ENCODE assay signal across 8 mouse cellular contexts in the genomic region with DNA sequence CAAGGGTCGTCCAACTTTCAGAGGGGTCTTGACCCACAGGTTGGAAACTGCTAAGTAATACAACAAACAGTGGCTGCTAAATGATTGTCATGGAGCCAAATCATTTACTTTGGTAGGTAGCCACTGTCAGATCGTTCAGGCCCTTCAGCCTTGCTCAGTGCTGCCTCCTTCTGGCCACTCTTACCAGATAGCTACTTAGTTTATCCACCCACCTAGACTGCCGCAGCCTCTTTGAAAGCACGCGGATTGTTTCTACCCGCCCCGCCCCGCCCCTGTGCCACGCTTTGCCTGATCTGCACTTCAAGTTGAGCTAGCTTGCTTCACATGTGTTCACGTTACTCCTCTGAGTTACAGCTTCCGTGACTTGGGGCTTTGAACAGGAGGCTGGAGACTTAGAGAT. TPM values are rescaled to one million over a fixed set of nuclear protein-coding genes. Genes with fewer than 3 reads are reported as not detected.
DNase-seq lines count a peak whose midpoint lies in the region; ATAC-seq lines count a peak whose summit lies in the region.

No protein-coding gene starts in this region.

- H3K27ac ChIP-seq in midbrain, embryonic 10.5 days (replicated peaks): no peak overlapping the region
- no peak overlapping the region for H3K27ac ChIP-seq in midbrain, embryonic 15.5 days
- no peak overlapping the region for H3K27ac ChIP-seq in liver, embryonic 13.5 days

- no peak overlapping the region for H3K9ac ChIP-seq in midbrain, embryonic 15.5 days
- H3K9ac ChIP-seq in liver, embryonic 13.5 days: no peak overlapping the region

- no peak overlapping the region for H3K4me2 ChIP-seq in midbrain, embryonic 15.5 days
- H3K4me2 ChIP-seq in liver, embryonic 13.5 days: no peak overlapping the region

- H3K4me1 ChIP-seq in midbrain, embryonic 10.5 days: 0 out of 2 replicates have a peak, but pooled peaks cover 4% of the 10 kb centered on the region
- no peaks in the 10 kb centered on the region for H3K4me1 ChIP-seq in midbrain, embryonic 15.5 days
- H3K4me1 ChIP-seq in liver, embryonic 13.5 days (replicated peaks): no peaks in the 10 kb centered on the region

- peak; percentile 8 to 29 for DNase-seq in adrenal gland, postnatal 36 days
- no peak for DNase-seq in adrenal gland, adult 2 months
- DNase-seq in midbrain, embryonic 10.5 days (ENCODE audit: low spot score): peak; percentile 51
- DNase-seq in c-Kit-positive CD71-positive TER-119-positive erythroid progenitor cells, embryonic 14.5 days (ENCODE audit: low spot score): peak; percentile 29
- DNase-seq in liver, embryonic 13.5 days: peak; percentile 14
- DNase-seq in thymus, postnatal 4 days: peak; percentile 61
- DNase-seq in urinary bladder, adult 18-20 months (ENCODE audit: low spot score in 2 of 2): no peak

- H3K4me3 ChIP-seq in midbrain, embryonic 10.5 days: no peak overlapping the region
- no peak overlapping the region for H3K4me3 ChIP-seq in midbrain, embryonic 15.5 days
- H3K4me3 ChIP-seq in liver, embryonic 13.5 days (replicated peaks): no peak overlapping the region

- no peak for ATAC-seq in midbrain, embryonic 15.5 days (replicated peaks)
- ATAC-seq in liver, embryonic 13.5 days (ENCODE audit: low read depth): no peak

- WGBS in midbrain, embryonic 10.5 days: 18% methylated on average over 11 of the region's 11 CpGs
- 24% methylated on average over 11 of the region's 11 CpGs for WGBS in midbrain, embryonic 15.5 days
- WGBS in liver, embryonic 13.5 days (ENCODE audit: insufficient replicate concordance): 18% methylated on average over 11 of the region's 11 CpGs

- H3K36me3 ChIP-seq in midbrain, embryonic 10.5 days: no peaks in the 10 kb centered on the region
- H3K36me3 ChIP-seq in midbrain, embryonic 15.5 days (replicated peaks): no peaks in the 10 kb centered on the region
- H3K36me3 ChIP-seq in liver, embryonic 13.5 days: no peaks in the 10 kb centered on the region

- no peaks in the 10 kb centered on the region for H3K9me3 ChIP-seq in midbrain, embryonic 10.5 days (replicated peaks)
- H3K9me3 ChIP-seq in midbrain, embryonic 15.5 days: no peaks in the 10 kb centered on the region
- no peaks in the 10 kb centered on the region for H3K9me3 ChIP-seq in liver, embryonic 13.5 days (replicated peaks)

- H3K27me3 ChIP-seq in midbrain, embryonic 10.5 days (ENCODE audit: low read depth, poor library complexity, severe bottlenecking): peaks cover 15% of the 10 kb centered on the region
- H3K27me3 ChIP-seq in midbrain, embryonic 15.5 days (replicated peaks): peaks cover 5% of the 10 kb centered on the region; the same call in 1 of the 2 replicates
- H3K27me3 ChIP-seq in liver, embryonic 13.5 days: no peaks in the 10 kb centered on the region

RNA-seq across cellular contexts. Expression of gene Mbl2, which starts 14.6 kb away (rescaled TPM):
- not detected for total RNA-seq in adrenal gland, postnatal 36 days (2021)
- 1 to 10 TPM in 1 of 2 experiments, not detected in 1; 1.1 TPM for total RNA-seq in adrenal gland, adult 2 months (2021)
- polyA plus RNA-seq in adrenal gland, adult 2 months (2012; rRNA removed): not detected in 2 replicates
- polyA plus RNA-seq in midbrain, embryonic 10.5 days (2016; fragmentation: Nextera tagmentation; extraction: Ambion mirVana): not detected in 2 replicates
- polyA plus RNA-seq in midbrain, embryonic 15.5 days (2015; fragmentation: Nextera tagmentation; extraction: Ambion mirVana): not detected in 2 replicates
- 0.71 and 0.73 TPM in 2 replicates for polyA plus RNA-seq in liver, embryonic 13.5 days (2015; fragmentation: Nextera tagmentation; extraction: Ambion mirVana)

Comparison
In these comparisons a context has a peak if more than half of its experiments do, and no peak if none do; other contexts are left out.
1. DNase-seq: peak in adrenal gland, postnatal 36 days (2 of 2), midbrain, embryonic 10.5 days (single experiment), c-Kit-positive CD71-positive TER-119-positive erythroid progenitor cells, embryonic 14.5 days (single experiment), liver, embryonic 13.5 days (single experiment) and thymus, postnatal 4 days (single experiment); none in adrenal gland, adult 2 months (single experiment) and urinary bladder, adult 18-20 months (0 of 2).